Mouse (Mus musculus): Measurements from ENCODE around the gene Rasl11b.

Gene Rasl11b

DNA sequence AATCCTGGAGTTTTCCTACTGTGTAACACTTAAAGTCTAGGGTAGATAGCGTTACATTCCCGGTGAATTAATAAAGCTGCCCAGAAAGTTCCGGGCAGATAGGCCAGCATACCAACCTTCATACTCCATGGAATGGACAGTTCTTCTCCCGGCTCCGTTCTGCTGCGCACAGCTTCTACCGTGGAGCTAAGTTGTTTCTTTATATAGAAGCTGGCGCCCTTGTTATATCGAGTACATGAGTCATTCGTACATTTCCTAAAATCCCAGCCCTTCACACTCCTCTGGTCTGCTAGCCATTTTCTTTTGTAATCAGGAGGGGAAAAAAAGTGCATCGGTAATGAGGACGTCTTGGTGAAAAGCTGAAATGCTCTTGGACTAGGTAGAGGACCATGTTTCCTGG, 7.0 kb upstream of the Rasl11b start:
- DNase-seq (ENCODE audit: low spot score) = no peak

DNA sequence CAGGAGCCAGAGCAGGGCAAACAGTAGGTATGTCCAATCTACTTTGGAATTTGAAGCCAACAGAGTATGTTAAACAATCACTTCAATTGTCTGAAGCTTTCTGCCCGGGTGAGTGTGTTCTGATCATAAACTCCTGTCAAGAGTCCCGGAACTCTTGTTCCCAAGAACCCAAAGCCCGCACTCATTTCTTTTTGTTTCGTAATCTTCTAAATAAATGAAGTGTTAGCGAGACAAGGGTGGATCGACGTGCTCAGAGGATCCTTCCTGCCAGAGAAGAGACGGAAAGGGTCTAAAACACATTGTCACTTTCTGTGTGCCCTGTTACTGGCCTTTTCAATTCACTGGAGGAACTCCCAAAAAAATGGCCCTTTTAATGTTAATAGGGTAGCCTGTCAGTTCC, 6.2 kb upstream of the Rasl11b start:
- DNase-seq (ENCODE audit: low spot score) = no peak

DNA sequence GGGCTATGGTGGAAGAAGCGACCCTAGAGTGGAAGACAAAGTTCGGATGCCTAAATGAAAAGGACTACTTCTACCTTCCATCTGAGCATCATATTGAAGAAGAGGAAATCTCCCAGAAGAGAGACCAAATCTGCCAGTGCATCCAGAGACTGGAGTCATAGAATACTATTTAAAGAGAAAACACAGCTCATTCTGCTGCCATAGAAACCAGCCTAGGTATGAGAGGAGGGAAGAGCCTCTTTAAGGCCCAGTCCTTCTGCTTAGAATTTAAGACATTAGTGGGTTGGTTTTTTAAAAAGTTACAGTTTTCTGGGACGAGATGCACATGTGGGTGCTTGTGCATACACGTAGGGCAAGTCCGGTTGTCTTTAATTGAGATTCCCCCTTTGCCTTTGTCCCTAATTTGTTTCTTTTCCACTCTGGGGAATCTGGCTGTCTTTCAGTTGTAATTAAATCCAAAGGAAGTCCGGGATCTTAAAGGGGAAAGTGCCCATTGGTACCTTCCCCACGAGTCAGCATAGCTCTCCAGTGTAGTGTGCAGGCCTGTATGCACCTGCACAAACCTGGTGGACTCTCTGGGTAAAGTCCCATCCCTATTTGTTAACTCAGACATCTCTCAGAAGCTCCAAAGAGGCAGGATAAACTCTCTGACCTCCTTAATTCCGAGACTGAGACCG, 5.5 kb upstream of the Rasl11b start:
- DNase-seq (ENCODE audit: low spot score) = no peak

DNA sequence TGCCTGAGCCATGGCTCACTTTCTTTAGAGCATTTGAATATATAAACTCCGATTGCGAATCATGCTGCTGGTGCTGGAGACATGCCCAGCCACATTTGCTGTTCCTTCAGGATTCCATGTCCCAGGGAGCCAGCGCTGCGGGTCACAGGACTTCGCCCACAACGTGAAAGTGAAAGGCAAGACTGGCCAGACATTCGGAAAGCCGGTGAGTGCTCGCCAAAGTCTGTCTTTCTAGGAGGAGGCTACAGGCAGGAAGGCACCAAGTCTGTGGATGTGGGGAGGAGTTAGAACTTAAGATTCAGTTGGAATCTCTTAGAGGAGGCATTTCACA, 5.0 kb upstream of the Rasl11b start:
- no peak for DNase-seq (ENCODE audit: low spot score)

DNA sequence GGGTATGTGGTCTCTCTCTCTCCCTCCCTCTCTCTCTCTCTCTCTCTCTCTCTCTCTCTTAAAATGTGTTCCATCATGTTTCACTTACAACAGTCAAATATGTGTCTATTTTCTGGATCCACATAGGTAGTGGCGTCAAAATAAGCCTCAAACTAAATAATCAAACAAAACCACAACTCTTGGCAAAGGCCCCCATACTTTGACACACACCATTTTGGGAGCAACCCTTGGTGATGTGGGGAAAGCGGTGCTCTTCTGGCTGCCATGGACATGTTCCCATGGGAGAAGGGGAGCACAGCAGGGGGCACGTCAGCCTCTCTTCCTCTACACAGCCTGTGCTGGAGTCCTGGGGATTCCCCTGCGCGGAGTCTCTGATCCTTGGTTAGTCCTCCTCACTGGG, 4.2 kb upstream of the Rasl11b start:
- DNase-seq (ENCODE audit: low spot score) = no peak

DNA sequence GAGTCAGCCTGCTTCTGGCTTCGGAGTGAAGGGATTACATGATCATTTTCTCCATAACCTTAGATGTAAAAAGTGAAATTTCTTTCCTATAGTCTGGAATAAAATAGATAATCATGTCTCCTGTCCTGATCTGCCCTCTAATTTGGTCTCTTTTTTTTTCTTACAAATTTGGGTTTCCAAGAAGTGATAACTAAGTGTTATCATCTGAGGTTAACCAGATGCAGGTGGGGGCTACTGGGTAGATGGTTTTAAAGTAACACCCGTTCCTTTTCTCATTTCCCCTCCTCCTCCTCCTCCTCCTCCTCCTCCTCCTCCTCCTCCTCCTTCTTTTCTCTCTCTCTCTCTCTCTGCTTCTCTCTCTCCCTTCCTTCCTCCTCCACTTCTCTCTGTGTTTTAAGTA, 2.1 kb upstream of the Rasl11b start:
- no peak for DNase-seq (ENCODE audit: low spot score)

DNA sequence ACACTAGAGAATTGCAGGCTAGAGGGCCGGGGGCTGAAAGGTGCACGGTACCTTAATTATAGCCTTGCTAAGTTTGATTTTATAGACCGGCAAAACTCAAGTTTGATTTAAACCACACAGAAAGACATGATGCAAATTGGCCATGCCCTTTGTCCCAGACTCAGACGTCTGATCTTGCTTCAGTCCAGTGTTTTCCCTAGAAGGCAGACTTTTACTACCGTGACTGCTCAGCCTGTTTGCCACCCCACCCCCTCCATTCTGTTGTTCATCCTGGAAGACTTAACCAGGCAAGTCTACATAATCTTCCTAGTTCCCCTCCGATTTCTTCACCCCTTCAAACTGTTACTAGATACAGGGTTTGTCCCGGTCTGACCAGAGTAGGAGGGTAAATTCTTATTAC, 1.5 kb upstream of the Rasl11b start:
- DNase-seq (ENCODE audit: low spot score) = no peak

DNA sequence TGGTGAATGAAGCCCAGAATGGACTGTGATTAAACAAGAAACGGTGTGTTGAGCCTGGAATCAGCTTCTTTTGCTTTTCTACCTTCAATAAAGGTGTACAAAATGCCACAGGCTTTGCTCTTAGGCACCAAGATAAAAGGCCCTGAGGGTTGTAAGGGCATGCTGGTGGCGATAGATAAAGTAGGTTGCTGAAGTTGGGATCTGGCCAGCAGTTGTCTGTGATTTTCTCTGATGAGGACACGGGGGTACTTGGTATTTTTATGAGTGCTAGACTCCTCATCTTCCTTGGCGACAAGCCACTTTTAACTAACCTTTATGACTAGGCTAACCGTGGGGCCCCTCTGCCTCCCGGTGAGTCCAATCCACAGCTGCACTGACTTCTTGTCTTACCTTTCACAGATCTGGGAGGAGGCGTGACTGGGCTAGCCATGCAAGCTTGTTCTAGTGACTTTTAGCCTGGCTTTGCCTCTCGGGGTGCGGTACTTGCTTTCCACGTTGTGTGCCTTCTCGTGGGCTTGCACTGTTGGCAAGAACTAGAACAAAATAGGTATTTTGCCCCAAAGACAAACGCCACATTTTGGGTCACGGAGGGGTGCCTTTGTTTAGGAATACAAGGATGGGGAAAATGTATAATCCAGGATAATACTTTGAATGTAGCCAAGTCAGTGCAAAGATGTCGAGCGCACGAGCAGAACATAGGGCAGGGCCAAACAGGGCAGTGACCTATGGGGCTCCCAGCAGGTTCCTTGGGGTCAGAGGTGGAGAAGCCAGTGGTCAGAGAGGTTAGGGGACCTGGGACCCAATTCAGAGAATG, 852 bp upstream of the Rasl11b start:
- DNase-seq (ENCODE audit: low spot score) = peak; percentile 10

DNA sequence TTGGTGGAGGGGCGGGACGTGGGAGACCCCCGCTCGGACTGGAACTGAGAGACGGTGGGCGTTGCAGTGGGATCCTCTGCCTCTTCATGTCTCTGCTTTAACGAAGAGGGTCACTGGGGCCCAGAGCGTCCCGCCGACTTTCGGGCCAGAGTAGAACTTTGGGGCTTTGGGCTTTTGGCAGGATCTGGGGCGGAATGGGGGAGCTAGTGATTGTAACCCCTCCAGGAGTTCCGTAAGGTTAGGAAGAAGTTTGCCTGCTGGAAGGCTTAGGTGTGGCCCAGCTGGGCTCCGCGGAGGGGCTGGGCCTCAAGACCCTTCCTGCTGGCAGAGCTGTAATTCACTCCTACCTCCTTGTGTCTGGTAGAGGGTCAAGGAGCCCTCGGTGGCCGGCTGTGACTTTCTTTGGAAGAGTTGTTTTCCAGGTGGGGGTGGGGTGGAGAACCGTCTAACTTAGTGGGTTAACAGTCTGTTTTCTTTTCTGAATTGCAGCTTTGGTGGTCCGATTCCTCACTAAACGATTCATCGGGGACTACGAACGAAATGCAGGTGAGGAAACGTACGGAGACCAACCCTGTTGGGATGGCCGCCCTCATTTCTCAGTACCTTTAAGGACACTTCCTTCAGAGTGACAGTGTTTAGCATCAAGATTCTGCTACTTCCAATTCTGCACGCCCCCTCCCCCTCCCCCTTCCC, 674 bp downstream of the Rasl11b start:
- DNase-seq (ENCODE audit: low spot score) = no peak

DNA sequence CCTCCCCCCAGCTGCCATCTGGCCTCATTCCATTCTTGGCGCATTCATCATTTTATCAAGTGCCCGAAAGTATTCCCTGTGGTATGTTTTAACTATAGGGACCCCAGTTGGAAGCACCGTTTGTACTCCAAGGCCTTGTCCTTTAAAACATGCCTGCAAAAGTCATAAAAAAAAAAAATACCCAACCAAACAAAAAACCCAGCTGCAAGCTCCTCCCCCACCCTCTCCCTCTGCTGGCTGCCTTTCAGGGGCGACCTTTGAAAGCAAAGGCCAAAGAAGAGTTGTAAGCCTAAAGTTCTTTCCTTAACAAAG, 1.2 kb downstream of the Rasl11b start:
- no peak for DNase-seq (ENCODE audit: low spot score)

DNA sequence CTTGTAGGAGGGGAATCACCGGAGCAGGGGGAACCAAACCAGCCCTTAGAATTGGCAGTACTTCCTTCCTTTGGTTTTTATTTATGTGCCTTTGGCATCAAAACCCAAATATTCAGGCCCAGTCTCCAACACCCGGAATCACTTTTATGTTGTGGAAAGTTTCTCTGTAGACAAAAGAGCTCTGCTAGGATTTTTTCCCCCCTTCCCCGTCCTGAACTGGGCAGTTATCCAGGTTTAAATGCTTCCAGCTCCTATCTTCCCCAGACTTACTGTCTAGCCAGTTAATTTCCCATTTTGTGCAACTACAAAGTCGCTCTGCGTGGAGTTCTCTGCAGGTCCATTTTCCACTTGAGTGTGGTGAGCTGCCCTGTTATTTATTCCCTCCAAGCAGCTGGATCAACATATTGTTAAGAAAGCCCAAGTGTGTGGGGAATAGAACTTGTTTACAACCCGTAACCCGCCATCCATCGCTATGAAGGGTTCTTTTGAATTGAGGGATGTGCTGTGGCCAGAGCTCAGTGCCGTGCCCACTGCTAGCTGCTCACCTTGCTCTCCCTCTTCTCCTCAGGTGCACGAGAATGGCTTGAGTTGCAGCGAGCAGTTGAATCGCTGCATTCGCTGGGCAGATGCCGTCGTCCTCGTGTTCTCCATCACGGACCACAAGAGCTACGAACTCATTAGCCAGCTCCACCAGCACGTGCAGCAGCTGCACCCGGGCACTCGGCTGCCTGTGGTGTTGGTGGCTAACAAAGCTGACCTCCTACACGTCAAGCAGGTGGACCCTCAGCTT, 2.6 kb downstream of the Rasl11b start:
- no peak for DNase-seq (ENCODE audit: low spot score)

DNA sequence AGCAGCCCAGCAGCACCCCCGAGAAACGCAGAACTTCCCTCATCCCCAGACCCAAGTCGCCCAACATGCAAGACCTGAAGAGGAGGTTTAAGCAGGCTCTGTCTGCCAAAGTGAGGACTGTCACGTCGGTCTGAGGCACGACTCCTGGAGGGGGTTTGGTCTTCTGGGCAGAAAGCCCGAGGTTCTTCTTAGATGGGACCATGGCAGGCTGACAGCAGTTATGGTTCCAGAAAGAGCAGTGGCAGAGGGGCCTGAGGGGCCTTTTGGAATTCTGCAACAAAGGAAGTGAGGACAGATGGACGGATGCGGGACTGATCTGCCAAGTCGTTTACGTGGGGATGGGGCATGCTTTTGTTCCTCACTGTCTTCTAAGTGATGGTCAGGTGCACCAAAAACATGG, 3.4 kb downstream of the Rasl11b start:
- DNase-seq (ENCODE audit: low spot score) = no peak

DNA sequence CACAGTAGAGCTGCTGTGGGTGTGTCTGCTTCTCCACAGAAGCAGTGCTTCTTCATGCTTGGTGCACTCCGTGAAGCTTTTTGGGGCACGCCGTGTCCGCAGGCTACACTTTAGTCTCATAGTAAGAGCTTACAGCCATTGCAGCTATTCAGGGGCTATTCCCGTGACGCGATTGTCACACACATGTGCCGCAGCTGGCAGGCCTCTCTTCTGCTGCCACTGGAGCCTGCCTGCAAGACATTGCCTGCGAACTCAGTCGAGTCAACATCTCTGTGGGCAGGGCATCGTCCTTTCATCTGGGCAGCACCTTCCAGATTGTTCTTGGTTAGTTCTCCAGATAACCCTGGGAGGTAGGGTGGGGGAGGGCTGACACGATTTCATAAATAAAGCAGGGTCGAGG, 4.7 kb downstream of the Rasl11b start:
- no peak for DNase-seq (ENCODE audit: low spot score)

DNA sequence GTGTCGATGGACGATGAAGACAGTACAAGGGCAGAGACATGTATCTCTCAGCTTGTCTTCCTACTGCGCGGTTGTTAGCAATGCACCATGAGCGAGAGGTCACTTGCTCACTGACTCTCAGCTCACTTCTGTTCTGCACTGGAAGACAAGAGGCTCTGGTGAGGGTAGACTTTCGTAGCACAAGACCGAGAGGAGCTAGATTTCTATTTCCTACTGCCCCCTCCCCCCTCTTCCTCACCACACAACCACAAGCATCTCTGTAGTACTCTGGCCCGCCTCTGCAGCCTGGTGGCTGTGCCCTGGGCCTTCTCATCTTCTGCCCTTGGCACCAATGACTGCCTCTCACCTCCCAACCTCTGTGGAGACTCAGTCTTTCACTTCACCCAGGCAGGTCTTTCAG, 5.4 kb downstream of the Rasl11b start:
- DNase-seq (ENCODE audit: low spot score) = no peak

DNA sequence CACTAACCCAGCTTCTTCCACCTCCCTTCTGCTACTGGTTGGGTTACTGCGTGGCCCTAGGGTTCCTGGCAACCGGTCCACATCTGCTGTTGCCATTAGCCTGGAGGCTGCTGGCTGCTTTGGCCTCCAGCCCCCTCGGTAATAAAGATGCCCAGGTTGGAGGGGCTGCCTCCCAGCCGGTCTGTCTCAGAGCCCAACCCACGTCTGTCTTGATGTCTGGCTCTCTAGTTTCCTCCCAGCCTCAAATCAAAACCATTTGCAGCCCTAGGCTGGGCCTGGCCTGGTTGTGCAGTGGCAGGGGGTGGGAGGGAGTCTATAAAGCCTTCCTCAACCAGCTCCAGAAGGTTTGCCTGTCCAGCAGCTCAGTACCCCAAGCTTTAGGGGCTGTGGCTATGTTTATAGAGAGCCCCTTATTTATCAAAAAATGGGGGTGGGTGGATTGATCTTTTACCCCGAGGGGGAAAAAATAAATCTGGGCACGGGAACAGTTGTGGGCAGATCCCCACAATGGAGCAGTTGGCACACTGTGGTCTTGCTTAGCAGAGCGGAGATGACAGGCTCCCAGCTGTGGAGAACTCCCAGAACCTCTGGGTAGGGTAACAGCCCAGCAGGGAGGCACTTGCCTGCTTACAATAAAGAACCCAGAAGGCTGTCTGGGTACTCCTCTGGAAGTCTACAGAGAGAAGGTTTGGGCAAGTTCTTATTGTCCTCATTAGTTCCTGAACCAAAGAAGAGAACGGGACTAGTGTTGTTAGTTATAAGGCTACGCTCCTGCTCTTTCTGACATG, 6.7 kb downstream of the Rasl11b start:
- no peak for DNase-seq (ENCODE audit: low spot score)

DNA sequence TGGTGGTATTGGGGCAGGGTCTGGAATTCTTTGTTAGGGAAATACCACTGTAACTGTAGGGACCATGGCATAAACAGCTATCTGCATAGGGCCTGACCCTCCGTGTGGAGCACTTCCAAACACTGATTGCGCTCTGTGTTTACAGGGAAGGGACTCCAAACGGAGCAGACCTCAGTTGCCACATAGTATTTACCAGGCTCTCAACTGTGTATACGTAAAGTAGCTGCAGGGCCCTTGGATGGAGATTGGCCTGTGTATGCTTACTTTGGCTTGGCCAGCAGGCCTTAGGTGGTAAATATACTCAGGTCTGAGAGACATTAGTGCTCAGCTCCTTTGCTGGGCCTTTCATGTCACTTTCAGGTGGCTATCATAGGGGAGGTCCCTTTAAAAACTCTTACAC, 7.4 kb downstream of the Rasl11b start:
- no peak for DNase-seq (ENCODE audit: low spot score)

DNA sequence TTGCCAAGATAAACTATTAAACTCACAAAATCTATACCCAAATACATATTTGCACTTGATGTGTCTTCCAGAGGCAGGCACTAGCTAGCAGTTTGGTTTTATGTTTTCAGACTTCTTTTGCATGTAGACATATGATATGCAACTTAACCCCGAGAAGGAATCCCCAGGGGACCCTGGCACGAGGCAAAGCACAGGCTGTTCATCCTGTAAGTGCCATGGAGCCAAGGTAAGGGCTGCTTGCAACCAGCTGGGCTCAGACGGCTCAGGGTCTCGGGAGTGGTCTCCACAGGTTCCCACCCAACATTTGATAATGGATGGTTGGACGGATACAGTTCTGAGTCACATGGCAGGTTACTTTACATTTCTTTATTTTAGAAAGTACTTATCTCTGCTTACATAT, 9.4 kb downstream of the Rasl11b start:
- no peak for DNase-seq (ENCODE audit: low spot score)

DNA sequence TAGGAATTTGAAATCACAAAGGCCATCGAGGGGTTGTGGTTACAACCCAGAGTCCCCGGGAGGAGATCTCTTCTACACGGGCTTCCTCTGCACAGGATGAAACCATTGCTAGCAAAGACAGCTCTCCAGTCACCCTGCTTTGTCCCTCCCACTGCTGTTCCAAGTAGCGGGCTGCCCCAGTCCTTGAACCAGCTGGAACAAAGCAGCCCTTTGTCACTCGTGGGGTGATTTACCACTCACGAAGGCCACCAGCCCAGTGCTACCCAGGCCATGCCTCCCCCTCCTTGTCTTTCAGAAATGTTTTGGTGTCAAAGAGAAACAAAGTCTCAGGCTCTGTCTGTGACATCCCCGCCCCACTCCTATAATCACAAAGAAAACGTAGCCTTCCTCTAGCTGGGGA, 10.4 kb downstream of the Rasl11b start:
- DNase-seq (ENCODE audit: low spot score) = no peak

DNA sequence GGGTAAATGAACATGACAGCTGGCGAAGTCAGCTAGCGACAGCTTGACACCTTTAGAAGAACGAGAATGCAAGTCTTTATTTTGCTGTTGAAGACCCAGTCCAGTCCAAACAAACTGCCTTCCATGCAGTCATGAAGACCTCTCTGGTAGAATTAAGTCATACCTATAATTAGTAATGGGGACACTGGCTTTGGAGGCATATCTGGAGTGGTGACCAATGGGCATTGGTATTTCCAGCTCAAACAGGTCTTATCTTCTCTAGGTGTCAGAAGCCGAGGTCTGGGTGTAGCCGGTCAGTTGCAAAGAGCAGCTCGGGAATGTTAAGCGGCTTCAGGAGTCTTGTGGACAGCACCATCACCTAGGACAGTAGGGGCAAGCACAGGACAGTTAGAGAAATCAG, 11.0 kb downstream of the Rasl11b start:
- DNase-seq (ENCODE audit: low spot score) = no peak

DNA sequence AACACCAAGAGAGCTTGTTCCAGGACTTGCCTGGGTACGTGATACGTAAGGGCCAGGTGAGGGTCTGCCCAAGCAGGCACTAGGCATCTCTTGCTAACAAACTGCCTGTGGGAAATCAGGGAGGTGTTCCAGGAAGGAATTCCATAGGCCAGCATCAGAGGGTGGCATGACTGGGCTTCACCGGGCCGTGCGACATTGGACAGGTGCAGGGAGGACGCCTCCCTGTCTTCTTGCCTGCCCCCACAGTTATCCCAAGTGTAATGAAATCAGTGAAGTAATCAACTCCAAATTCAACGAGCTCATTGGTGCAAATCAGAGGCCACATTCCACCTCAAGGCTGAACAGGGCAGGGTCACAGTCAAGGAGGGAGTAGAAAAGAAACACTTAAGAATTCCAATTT, 11.6 kb downstream of the Rasl11b start:
- DNase-seq (ENCODE audit: low spot score) = no peak

DNA sequence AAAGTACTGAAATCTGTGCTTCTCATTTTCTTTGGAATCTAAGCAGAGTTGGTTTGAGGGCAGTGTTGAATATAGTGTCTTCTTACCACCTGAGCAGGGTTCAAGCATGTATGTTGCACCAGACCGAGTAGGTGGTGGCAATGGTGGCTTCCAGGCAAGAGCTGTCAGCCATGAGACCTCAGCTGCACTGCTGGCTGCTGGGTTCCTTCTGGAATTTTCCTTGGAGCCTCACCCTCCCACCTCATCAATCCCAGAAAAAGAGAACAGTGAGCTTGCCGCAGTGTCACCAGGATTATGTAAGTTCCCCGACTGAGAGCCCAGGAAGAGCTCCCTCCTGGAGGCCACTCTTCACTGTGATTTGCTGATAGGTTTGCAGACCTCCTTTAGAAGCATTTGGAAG, 12.1 kb downstream of the Rasl11b start:
- DNase-seq (ENCODE audit: low spot score) = no peak

DNA sequence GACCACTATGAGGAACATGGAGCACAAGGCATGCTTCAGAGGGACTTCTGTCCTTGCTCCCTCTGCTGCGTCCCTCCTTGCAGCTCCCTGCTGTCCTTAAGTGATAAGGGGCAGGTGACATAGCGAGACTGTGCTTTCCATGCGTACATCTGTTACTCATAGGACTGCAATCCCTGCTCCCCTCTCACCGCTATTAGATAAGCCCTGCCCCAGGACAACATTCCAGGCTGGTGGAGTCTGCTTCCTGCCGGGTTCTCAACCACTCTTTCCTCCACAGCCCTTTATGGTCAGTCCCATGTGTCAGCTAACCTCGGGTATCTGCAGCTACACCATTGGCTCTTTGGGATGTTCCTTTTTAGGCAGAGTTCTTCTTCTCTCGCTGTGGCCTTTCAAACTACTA, 13.4 kb downstream of the Rasl11b start:
- no peak for DNase-seq (ENCODE audit: low spot score)
